Mouse (Mus musculus): ENCODE results near the gene Aqp6. TPM values are rescaled to one million over a fixed set of nuclear protein-coding genes. Genes with fewer than 3 reads are reported as not detected.

Aqp6 gene
- polyA plus RNA-seq, 1 experiment from 2014 or later: not detected

DNA sequence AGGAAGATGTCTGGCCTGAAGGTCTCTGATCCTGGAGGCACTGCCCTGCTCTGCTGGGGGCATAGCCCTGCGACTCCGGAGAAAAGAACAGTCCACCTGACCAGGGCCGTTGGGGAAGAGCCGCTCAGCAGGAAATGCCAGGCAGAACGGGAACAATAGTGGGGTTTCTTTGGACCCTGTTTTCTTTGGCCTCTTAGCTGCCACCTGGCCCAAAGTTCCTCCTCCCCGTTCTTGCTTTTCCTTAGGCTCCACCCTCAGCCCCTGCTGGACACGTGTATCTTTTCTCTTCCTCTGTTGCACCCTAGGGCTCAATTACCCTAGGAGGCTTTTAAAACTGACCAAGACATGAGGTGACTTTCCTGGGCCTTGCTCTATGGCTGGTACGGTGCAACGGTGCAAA is 12.0 kb upstream of the Aqp6 start:
- no peak for DNase-seq (ENCODE audit: low spot score)
- H3K4me1 ChIP-seq: peaks cover 33% of the 10 kb centered on the region
- H3K27me3 ChIP-seq (ENCODE audit: low read depth, poor library complexity, severe bottlenecking): peaks cover 100% of the 10 kb centered on the region
- no peak overlapping the region for H3K27ac ChIP-seq (replicated peaks)
- no peaks in the 10 kb centered on the region for H3K36me3 ChIP-seq
- H3K4me3 ChIP-seq: no peak overlapping the region
- WGBS: 2% methylated on average over 9 of the region's 9 CpGs
- H3K9me3 ChIP-seq (replicated peaks): no peaks in the 10 kb centered on the region

DNA sequence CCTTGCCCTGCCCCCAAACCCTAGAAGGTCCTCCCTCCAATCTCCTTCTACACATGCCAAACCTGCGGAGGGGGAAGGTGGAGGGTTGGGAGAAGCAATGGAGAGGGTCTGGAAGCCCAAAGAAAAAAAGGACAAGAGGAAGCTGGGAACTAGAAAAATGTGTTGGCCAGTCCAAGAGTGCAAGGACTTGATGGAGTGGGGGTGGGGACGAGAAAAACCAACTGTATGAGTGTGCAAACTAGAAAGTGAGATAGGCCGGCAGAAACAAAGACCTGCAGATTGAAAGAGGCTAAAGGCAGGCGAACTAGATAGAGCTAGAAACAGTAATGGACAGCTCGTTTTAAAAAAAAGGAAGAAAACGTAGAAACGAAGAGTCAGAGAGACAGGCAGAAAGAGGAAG is 11.5 kb upstream of the Aqp6 start:
- whole genome bisulfite sequencing: 24% methylated on average over 7 of the region's 7 CpGs
- no peak for DNase-seq (ENCODE audit: low spot score)
- H3K27me3 ChIP-seq (ENCODE audit: low read depth, poor library complexity, severe bottlenecking): peaks cover 100% of the 10 kb centered on the region
- H3K4me3 ChIP-seq: no peak overlapping the region
- peaks cover 28% of the 10 kb centered on the region for H3K4me1 ChIP-seq
- no peaks in the 10 kb centered on the region for H3K36me3 ChIP-seq
- H3K9me3 ChIP-seq (replicated peaks): no peaks in the 10 kb centered on the region
- no peak overlapping the region for H3K27ac ChIP-seq (replicated peaks)

DNA sequence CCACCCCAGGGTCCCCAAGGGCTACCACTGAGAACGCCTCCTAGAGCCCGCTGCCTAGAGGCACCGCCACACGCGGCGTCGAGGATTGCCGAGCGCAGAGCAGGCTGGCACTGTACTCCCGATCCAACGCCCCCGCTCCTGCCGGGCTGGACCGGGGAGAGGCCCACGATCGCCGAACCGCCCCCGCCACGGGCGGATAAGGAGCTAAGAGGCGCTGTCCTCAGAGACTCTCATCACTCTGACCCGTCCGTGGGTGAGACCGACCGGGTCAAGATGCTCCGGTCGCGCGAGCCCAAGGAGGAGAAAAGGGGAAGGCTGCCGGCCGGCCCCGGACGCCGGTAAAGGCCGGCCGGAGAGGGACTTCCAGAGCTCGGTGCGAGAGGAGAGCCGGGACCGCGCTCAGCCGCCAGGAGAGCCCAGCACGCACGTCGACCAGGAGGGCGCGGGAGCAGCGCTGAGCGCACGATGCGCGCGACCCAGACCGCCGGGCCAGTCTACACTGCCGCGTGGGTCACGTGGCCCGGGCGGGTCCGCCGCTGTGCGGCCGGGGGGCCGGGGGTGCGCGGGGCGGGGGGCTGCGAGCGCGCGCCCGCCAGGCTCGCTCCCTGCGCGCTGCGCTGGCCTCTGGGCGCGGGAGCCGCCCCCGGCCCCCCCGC is 10.6 kb upstream of the Aqp6 start, which contains the start of gene Aqp5:
Gene Aqp5 (plus strand): TSS at position 354 of the 656 bp plus-strand sequence.
- no peaks in the 10 kb centered on the region for H3K36me3 ChIP-seq
- peaks cover 100% of the 10 kb centered on the region for H3K27me3 ChIP-seq (ENCODE audit: low read depth, poor library complexity, severe bottlenecking)
- H3K9me3 ChIP-seq (replicated peaks): no peaks in the 10 kb centered on the region
- 2% methylated on average over 83 of the region's 83 CpGs for WGBS
- peaks cover 21% of the 10 kb centered on the region for H3K4me1 ChIP-seq
- peak within 1 kb of the TSS; percentile 52 for H3K4me3 ChIP-seq
- H3K27ac ChIP-seq (replicated peaks): 0 out of 2 replicates have a peak within 1 kb of the TSS, but pooled peaks have one; percentile 14
- DNase-seq (ENCODE audit: low spot score): peak; percentile 42

DNA sequence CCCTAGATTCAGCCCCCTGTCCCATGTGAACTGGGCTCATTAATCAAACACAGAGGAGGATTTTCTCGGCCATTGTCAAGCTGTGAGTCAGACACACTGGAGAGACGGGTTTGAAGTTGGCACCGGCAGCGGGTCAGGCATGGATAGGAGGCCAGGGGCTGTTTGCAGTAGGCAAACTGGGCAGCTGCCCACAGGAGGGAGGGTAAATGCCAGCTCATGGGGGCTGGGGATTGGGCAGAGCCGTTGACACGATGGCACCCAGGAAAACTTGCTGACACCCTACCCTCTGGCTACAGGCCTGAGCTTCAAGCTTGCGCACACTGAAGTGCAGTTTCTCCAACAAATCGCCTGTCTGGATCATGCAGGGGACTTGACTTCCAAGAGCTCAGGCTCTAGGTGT is 9.0 kb upstream of the Aqp6 start:
- Histone ChIP-seq H3K9me3 (replicated peaks) (no peaks in the 10 kb centered on the region), H3K4me1 (peaks cover 35% of the 10 kb centered on the region), H3K27ac (replicated peaks) (no peak overlapping the region), H3K27me3 (ENCODE audit: low read depth, poor library complexity, severe bottlenecking) (peaks cover 95% of the 10 kb centered on the region), H3K4me3 (no peak overlapping the region), H3K36me3 (no peaks in the 10 kb centered on the region)
- no peak for DNase-seq (ENCODE audit: low spot score)
- WGBS: 77% methylated on average over 8 of the region's 8 CpGs

DNA sequence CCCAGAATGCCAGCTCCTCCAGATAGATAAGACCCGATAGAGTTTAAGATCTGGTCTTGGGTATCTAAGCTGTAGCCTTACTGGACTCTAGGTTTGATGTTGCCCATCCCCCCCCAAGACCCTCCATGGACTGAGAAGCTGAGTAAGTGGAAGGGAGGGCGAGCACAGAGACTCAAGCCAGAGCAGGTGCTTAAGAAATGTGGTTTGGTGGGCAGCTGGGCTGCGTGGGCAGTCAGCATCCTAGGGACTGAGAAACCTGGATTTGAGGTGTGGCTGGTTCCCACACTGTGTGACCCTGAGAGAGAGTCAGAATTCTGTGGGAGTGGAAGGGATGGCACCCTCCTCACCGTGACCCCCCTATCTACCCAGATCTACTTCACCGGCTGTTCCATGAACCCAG is 8.3 kb upstream of the Aqp6 start:
- Histone ChIP-seq H3K4me3 (no peak overlapping the region), H3K27me3 (ENCODE audit: low read depth, poor library complexity, severe bottlenecking) (peaks cover 95% of the 10 kb centered on the region), H3K9me3 (replicated peaks) (no peaks in the 10 kb centered on the region), H3K36me3 (no peaks in the 10 kb centered on the region), H3K27ac (replicated peaks) (no peak overlapping the region), H3K4me1 (peaks cover 42% of the 10 kb centered on the region)
- DNase-seq (ENCODE audit: low spot score): no peak
- 83% methylated on average over 5 of the region's 5 CpGs for WGBS

DNA sequence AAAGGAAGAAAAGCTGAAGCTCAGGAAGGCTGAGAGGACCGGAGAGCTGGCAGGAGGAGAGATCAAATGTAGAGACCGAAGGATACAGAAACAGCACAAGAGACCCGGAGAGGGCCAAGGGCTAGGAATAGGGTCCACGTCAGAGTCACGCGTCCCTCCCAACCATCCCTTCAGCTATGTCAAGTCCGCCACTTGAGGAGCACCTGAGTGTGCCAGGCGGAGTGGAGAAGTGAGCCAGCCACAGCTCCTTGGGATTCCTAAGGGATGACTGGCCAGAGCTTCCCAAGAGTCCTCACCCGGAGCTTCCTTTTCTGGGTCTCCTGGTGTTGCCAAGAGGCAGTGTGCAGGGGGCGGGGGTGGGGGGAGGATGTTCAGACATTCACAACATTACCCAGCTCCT is 6.2 kb upstream of the Aqp6 start:
- H3K9me3 ChIP-seq (replicated peaks): no peaks in the 10 kb centered on the region
- DNase-seq (ENCODE audit: low spot score): no peak
- H3K27me3 ChIP-seq (ENCODE audit: low read depth, poor library complexity, severe bottlenecking): peaks cover 89% of the 10 kb centered on the region
- 87% methylated on average over 10 of the region's 10 CpGs for WGBS
- no peak overlapping the region for H3K4me3 ChIP-seq
- H3K4me1 ChIP-seq: peaks cover 46% of the 10 kb centered on the region
- no peaks in the 10 kb centered on the region for H3K36me3 ChIP-seq
- no peak overlapping the region for H3K27ac ChIP-seq (replicated peaks)

DNA sequence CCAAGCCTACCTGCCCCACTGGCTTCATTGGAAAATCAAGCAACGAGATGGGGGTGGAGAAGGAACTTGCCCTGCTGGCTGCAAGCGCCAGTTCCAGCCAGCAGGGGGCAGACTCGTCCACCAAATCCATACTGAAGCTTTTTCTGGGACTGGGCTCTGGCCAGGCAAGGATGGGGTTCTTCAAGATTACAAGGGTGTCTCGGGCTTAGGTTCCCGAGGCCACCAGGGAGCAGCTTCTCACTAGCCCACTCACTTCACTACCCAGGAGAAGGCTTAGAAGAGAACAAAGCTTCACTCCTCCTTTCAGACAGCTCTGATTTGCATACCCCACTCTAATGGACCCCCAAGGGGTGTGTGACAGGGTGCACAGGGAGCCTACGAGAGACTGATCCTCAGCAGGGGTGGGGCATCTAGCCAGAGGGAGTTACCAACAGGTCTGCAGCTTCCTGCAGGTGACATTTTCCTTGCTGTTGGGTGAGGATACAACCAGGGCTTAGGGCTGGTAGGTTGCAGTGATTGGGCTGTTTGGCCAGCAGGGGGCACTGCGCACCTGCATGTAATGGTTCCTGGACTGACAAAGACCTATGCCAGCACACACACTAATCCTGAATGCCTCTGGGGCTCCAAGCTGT is 5.0 kb upstream of the Aqp6 start:
- H3K27ac ChIP-seq (replicated peaks): peak overlapping the region; percentile 65
- no peak overlapping the region for H3K4me3 ChIP-seq
- WGBS: 3% methylated on average over 7 of the region's 7 CpGs
- H3K36me3 ChIP-seq: no peaks in the 10 kb centered on the region
- H3K27me3 ChIP-seq (ENCODE audit: low read depth, poor library complexity, severe bottlenecking): peaks cover 89% of the 10 kb centered on the region
- H3K9me3 ChIP-seq (replicated peaks): no peaks in the 10 kb centered on the region
- peaks cover 48% of the 10 kb centered on the region for H3K4me1 ChIP-seq
- peak; percentile 88 for DNase-seq (ENCODE audit: low spot score)

DNA sequence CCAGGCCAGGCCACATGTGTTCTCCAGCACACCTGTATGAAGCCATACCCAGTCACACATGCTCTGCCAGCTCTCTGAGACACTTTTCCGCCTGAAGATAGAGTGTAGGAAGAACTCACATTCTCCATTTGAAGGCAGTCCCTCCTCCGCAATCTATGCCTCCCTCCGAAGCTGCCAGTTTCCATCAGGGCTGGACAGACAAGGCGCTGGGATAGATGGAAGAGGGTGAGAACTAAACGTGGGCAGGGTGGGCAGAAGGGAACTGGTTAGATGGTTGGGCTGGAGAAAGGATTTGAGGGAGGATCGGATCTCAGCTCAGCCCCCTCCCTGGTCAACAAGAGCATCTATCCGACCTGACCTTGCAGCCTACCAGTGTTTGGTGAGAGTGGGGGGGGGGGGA is 4.4 kb upstream of the Aqp6 start:
- Histone ChIP-seq H3K9me3 (replicated peaks) (no peaks in the 10 kb centered on the region), H3K36me3 (no peaks in the 10 kb centered on the region), H3K27me3 (ENCODE audit: low read depth, poor library complexity, severe bottlenecking) (peaks cover 89% of the 10 kb centered on the region), H3K4me3 (no peak overlapping the region), H3K4me1 (peaks cover 54% of the 10 kb centered on the region), H3K27ac (replicated peaks) (peak overlapping the region; percentile 43; the same call in 1 of the 2 replicates)
- DNase-seq (ENCODE audit: low spot score): no peak
- 58% methylated on average over 7 of the region's 7 CpGs for WGBS

DNA sequence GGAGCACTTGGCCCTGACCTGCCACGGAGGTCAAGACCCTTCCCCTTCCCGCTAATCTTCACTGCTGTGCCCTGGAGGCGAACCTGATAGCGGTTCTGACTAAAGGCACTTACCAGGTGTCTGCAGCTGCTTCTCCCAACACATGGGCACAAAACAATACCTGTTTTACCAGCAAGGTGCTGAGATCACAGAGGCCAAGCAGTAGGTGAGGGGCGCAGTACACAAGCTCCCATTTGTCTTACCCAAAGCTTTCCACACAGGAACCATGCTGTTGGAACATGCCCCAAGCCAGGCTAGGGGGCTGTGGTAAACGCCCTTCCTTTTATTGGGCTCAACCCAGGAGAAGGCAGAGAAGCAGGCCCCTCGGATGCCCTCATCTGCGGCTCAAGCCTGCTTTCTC is 3.6 kb upstream of the Aqp6 start:
- H3K27me3 ChIP-seq (ENCODE audit: low read depth, poor library complexity, severe bottlenecking): peaks cover 87% of the 10 kb centered on the region
- H3K36me3 ChIP-seq: no peaks in the 10 kb centered on the region
- no peak for DNase-seq (ENCODE audit: low spot score)
- WGBS: 56% methylated on average over 8 of the region's 8 CpGs
- no peak overlapping the region for H3K4me3 ChIP-seq
- no peak overlapping the region for H3K27ac ChIP-seq (replicated peaks)
- H3K4me1 ChIP-seq: peaks cover 62% of the 10 kb centered on the region
- no peaks in the 10 kb centered on the region for H3K9me3 ChIP-seq (replicated peaks)

DNA sequence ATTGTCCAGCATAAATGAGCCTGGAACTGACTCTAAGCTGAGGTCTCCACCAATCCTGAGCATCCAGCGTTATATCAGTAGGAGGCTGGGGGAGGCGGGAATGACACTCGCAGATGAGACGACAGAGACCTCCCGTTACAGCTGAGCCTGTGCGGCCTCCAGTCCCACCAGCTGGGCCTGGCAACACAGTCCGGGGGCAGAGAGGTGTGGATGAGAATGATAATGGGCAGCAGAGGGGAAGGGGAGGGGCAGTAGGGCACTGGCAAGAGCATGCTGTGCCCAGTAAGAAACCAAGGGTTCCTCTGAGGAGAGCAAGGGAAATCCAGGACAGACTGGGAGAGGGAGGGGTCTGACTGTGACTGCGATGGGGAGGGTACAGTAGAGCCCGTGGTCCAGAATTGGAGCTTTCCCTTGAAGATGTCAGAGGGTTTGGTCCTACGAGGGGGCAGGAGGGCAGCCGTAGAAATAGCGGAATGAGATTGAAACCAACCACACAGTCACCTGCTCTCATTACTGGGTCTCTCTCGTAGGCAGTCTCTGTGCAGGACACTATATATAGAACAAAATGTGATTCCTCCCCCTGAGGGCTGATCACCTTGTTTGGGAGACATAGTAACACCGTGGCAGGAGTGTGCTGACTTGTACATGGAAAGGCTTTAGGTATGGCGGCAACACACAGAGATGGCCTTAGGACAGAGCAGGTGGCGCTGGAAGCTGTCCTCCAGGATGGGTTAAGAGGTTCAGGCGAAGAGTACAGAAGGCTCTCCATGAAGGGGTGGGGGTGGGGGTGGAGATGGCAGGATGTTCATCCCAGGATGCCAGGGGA is 1.7 kb upstream of the Aqp6 start:
- no peaks in the 10 kb centered on the region for H3K36me3 ChIP-seq
- peaks cover 87% of the 10 kb centered on the region for H3K27me3 ChIP-seq (ENCODE audit: low read depth, poor library complexity, severe bottlenecking)
- no peak overlapping the region for H3K4me3 ChIP-seq
- DNase-seq (ENCODE audit: low spot score): no peak
- H3K4me1 ChIP-seq: peaks cover 70% of the 10 kb centered on the region
- no peaks in the 10 kb centered on the region for H3K9me3 ChIP-seq (replicated peaks)
- 63% methylated on average over 17 of the region's 17 CpGs for WGBS
- peak overlapping the region; percentile 59 for H3K27ac ChIP-seq (replicated peaks)

DNA sequence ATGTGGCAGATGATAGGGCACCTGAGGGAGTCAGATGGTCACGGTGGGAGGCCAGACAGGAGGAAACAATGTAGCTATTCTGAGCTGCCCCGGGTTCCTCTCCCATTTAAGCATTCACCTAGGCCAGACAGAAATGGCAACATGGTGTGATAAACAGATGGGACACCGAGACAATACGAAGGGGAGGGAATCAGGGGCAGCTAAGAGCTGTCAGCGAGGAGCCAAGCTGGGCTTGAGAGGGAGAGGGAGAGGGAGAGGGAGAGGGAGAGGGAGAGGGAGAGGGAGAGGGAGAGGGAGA is 572 bp downstream of the Aqp6 start:
- Histone ChIP-seq H3K36me3 (no peaks in the 10 kb centered on the region), H3K27me3 (ENCODE audit: low read depth, poor library complexity, severe bottlenecking) (peaks cover 92% of the 10 kb centered on the region), H3K9me3 (replicated peaks) (no peaks in the 10 kb centered on the region), H3K4me1 (peaks cover 80% of the 10 kb centered on the region), H3K4me3 (no peak overlapping the region), H3K27ac (replicated peaks) (peak overlapping the region; percentile 59)
- WGBS: 15% methylated on average over 5 of the region's 5 CpGs
- DNase-seq (ENCODE audit: low spot score): no peak

DNA sequence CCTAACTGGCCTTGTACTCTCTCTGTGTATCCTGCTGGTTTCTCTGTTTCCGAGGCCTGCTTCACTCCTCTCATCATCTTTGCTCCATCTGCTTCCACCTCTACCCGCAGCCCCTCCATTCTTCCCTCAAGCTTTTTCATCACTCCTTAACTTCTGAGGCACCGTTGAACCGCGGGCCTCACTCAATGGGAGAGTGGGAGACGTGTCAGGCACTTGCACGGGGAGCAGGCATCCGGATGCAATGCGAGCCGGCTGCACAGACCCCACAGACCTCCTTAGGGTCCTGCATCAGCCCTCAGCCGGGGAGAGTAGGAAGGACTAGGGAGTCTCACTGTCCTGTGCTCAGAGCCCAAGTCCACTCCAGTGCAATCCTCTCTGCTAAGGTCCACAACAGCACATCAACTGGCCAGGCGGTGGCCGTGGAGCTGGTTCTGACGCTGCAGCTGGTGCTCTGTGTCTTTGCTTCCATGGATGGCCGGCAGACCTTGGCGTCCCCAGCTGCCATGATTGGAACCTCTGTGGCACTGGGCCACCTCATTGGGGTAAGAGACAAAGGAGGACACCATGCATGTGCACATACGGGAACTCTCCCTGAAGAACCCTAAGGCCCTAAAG is 1.1 kb downstream of the Aqp6 start:
- Histone ChIP-seq H3K27me3 (ENCODE audit: low read depth, poor library complexity, severe bottlenecking) (peaks cover 92% of the 10 kb centered on the region), H3K4me3 (no peak overlapping the region), H3K9me3 (replicated peaks) (no peaks in the 10 kb centered on the region), H3K27ac (replicated peaks) (peak overlapping the region; percentile 33; the same call in 1 of the 2 replicates), H3K4me1 (peaks cover 81% of the 10 kb centered on the region), H3K36me3 (no peaks in the 10 kb centered on the region)
- WGBS: 74% methylated on average over 17 of the region's 17 CpGs
- no peak for DNase-seq (ENCODE audit: low spot score)
